Mouse (Mus musculus) granulocyte monocyte progenitor cell, adult 5-6 weeks (primary cell): ENCODE measurements around the gene Gnao1. TPM values are rescaled to one million over a fixed set of nuclear protein-coding genes. Genes with fewer than 3 reads are reported as not detected.

Experiments used
- ATAC-seq: replicated peaks from 2 replicates; pipeline ENCODE4 v1.8.0; 2016; ENCODE audit warnings: mild to moderate bottlenecking, moderate TSS enrichment, inconsistent platforms; ENCODE audit not compliant: poor library complexity, severe bottlenecking
- total RNA-seq, 2 experiments: library from RNA; stranded (forward) in 1 of 2; stranded (reverse) in 1 of 2; fragments of 200-712, 200-1000 nt in 1 of 2; fragments of >200 nt in 1 of 2; fragmentation: Nextera tagmentation in 1 of 2; gene quantifications; 2 replicates each; pipeline ENCODE4 v1.2.3; 2014 to 2017

The Gnao1 gene
- total RNA-seq, 2 experiments from 2014 or later, result not detected

DNA sequence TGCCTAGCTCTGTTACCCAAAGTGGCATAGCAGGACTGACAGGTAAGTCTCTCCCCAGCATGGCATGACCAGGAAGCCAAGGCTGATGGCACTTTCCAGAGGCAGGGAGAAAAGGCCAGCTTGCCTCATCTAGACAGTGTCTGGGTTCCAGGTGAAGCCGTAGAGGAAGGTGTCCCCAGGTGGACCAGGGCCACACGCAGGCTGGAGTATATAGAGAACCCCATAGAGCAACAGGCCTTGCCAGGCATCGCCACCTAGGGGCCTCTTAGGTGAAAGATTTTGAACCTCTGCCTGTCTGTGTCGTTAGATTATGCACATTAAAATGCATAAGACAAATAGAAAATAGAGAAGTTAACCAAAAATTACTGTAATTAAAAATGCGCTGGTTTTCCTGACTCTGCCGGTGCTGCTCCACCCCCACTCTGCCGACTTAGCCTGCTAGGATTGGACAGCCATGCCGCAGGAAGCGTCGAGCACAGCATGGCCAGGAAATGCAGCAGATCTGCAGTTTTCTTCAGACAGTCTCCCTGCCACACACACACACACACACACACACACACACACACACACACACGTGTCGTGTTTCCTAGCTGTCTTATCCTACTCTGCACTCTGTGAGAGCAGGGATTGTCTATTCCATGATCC, 34.2 kb downstream of the Gnao1 start:
- ATAC-seq, result no peak; the same call in 1 of the 2 replicates

DNA sequence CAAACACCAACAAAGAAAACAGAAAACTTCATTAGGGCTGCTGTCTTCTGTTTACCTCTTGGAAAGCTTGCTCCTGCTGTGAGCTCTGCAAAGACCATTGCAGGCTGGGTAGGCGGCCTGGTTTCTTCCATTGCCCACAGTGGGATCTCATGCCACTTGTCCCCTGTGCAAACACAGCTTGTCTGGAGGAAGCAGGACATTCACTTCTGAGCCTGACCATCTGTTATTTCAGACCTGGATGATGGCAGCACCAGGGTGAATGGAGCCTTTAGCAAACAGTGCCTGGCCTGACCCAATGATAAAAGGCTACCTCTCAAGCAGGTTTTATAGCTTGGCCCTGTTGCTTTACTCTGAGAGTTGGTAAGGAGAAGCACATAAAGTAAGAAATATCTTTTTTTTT, 35.4 kb downstream of the Gnao1 start:
- no peak for ATAC-seq

DNA sequence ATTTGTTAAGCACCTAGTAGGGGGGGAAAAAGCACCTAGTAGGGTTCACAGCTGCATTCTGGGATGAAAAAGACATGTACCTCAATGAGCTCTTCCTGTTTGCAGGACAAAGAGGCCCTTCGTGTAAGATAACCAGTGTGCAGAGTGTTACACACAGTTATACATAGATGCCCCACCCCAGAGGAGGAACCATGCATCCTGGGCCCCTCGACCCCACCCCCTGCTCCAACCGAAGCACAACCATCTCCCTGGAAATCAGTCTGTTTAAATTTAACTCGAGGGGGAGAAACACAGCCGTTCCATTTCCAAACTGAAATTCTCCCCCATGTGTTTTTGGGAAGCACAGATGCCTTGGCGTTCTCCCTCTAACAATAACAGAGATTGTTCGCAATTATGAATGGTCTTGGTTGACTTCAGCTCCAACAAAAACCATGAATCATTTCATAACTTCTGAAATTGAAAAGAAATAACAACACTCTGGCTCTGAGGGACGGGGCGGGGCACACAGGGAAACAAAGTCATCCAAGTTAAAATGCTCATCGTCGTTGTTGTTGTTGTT, 42.4 kb downstream of the Gnao1 start:
- ATAC-seq, result no peak

DNA sequence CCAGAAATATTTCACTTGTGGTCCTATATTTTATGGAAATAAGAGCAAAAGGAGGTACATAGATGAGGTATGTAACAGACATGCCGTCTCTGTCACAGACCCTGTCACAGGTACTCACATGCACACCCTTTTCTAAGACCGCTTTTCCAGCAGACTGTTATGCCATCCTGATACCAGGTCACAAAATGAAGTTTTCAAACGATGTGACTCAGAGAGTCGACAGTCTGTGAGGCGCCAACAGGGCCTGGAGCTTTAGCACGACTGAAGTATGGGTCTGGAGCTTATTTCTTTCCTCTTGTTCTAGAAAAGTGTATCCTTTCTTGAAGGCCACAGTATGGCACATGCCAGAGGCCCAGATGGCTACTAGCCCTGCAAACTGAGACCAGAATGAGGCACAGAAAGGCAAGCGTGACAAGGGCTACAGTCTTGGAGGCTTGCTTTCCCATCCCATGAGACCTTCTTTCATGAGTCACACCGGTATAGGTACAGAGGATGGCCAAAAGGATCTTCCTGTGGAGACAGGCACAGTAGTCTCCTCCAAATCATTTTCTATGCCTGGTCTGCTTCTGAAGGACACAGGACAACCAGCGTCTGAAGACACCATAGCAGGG, 43.2 kb downstream of the Gnao1 start:
- ATAC-seq, result no peak

DNA sequence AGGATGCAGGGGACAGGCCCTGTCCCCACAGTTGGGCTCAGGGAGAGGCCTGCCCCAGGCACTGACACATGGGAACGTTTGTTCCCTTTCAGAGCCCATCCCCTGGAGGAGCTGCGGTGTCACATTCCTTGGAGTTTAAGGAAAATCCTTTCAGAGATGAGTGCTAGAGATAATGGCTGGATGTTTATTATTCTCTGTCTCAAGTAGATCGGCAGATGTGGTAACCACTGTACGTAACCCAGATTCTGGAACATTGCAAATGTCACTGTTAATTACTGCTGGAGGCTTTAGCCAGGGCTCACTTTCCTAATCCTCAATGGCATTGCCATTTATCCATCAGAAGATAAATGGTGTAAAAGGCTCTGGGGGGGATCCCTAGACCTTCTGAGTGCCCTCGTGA, 44.9 kb downstream of the Gnao1 start:
- no peak for ATAC-seq

DNA sequence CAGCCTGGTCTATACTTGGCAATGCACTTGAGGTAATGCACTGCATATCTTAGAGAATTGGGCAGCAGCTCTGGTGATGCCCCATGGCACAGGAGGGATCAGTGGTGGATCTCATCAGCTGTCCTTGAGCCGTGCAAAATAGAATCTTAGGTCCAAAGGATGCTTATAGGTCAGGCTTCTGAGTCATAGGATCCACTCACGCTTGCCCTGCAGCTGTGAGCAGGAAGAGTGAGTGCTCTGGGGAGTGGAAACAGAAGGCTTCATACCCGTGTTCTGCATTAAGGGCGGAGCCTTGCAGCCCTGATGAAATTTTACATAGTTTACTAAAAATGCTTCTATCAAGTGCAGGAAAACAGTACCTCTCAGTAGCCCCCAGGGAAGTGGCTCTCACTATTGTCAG, 45.5 kb downstream of the Gnao1 start:
- ATAC-seq, result no peak

DNA sequence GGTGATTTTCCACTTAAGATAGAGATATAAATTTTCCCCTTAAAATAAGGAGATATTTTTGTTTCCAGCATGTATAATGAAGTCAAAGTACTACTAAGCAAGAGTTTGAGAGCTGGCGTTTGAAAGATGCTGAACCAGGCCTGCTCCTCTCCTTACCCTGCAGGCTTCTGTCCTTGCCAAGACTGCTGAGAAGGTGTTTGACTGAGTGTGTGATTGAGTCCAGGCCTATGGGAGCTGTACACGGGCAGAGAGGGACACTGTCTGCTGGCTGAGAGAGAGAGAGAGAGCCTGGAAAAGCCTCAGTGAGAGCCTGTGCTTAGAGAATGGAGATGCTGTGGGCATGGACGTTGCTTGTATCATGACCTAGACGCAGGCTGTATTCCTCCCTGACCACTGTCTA, 47.4 kb downstream of the Gnao1 start:
- ATAC-seq, result no peak

DNA sequence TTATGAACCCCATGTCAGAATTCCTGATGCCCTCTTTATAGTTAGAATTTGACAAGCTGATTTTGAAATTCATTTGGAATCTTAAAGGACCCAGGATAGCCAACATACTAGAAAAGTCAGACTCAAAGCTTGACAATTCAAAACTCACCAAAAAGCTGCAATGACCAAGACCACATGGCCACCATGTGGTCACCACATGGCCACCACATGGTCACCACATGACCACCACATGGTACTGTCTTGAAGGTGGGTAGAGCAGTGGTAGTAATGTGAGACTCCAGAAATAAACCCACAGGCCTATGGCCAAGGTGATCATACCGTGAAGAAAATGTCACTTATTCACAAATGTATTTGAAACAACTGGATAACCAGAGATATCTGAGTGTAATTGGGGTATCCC, 48.5 kb downstream of the Gnao1 start:
- ATAC-seq, result no peak

DNA sequence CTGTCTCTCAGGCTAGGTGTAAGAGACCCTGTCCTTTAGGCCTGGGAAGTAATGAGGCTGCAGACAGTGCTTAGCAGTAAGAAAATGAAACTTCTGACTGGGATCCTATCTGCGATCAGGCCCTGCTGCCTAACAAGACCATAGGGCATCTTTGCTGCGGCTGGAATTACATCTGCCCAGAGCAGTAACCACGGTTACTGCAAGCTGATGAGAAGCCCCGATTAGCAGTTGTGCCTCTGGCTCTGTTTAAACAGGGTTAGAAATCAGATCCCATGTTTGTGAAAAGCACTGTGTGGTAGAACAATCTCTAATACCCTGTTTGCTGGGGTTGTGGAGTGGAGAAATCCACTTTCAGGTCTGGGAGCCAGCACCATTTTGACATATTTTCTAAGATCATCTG, 50.3 kb downstream of the Gnao1 start:
- no peak for ATAC-seq

DNA sequence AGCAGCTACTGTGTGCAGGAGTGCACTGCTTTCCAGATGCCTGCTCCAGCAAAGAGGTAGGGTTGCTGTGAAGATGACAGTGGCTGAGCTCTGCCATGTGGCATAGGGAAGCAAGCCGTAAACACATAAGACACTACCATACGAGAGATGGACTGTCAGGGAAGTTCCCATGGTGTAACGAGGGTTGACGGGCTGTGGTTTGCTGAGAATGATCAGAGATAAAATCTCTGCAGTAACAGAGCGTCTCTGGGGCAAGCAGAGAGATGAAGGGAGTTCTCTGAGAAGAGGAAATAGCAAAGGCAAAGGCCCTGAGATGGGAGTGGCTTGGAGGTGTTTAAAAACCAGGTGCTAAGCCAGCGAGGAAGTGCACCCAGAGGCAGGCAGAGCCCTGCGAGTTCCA, 54.3 kb downstream of the Gnao1 start:
- ATAC-seq, result no peak

DNA sequence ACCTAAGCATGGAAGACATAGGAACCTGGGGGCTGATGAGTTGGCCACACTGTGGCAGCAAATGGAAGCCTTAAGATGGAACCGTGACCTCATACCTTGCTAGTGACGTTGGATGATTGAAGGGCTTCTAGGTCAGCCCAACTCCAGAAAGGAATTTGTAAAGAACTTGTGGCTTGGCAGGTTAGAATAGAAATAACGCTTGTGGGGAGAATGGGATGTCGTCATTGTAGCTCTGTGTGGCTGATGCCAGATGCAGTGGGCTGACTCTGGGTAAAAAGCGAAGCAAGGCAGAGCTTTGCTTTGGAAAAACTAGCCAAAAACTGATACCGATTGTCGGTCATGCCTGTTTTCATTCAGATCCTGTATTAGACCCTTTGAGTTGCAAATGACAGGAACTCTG, 56.5 kb downstream of the Gnao1 start:
- no peak for ATAC-seq

DNA sequence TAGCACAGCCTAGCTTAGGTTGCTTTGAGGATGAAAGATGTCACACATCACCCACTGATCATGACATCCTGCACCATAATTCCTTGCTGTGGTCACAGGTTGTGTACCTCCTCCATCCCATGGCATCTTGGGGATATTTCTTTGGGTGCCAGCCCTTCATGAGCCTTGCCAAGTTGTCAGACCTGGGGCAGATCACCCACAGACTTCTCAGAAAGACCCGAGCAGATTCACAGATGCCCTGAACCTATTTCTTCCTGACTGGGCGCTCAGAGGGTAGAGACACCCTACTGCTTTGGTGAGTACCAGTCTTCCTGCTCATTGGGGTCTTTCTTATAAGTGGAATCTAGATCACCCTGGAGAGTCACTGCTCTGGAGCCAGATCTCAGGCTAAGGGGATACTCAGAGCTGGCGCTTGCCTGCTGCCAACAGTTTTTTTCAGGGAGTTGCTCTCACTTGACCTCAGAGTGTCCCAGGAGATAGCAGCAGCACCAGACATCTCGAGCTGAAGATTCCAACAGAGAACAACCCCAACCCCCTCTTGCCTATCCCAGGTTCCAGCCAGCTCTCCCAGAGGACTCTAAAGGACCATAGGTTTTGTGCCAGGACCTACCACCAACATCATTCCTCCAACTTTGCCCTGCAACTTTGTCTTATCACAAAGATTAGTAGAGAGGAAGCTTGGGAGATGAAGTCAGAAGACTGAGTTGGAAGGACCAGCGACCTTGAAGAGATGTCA, 58.9 kb downstream of the Gnao1 start:
- no peak for ATAC-seq

DNA sequence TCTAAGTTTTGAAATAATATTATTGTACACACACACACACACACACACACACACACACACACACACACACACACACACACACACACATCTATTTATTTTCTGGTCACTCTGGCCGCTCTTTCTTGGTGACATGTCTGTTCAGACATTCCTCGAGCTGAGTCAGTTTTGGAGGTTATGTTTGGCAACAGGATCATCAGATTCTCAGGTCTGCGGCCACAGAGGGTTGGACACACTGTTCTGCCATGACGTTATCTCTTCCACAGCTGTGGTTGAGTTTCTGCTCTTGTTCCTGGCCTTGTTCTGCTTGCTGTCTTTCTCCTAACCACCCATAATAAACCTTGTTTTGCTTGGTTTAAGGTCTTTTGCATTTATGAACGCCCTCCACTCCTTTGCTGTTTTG, 61.5 kb downstream of the Gnao1 start:
- no peak for ATAC-seq

DNA sequence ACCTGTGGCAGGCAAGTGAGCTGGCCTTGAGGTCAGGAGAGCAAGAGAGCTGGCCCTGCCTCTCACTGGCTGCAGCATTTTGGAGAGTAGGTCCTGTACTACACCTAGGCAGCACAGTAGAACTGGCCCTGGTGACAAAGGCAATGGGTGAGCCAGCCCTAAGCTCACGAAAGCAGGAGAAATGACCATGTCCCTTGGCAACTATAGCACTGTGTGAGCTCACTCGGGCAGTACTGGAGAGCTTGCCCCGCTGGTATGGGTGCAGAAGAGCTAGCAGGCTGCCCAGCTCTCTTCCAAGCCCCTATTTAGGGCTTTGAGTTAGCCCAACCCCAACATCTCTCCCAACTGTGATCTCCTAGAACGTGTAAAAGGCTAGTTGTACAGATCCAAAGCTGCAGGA, 68.6 kb downstream of the Gnao1 start:
- no peak for ATAC-seq

DNA sequence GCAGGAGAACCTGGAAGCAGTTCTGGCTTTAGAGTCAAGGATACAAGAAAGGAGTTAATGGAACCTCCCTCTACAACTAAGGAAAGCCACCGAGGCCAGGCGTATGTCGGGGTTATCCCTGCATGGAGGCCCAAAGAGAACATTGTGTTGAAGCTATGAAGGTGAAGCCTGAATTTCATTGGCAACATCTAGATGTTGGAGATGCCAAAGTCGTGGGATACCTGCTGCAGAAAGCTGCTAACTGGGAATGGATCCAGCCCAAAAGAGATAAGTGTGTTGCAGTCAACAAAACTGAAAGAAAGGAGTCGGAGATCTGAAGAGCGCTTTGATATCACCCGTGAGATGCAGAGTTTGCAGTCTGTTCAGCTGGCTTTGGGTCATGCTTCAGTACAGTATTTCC, 70.2 kb downstream of the Gnao1 start:
- no peak for ATAC-seq

DNA sequence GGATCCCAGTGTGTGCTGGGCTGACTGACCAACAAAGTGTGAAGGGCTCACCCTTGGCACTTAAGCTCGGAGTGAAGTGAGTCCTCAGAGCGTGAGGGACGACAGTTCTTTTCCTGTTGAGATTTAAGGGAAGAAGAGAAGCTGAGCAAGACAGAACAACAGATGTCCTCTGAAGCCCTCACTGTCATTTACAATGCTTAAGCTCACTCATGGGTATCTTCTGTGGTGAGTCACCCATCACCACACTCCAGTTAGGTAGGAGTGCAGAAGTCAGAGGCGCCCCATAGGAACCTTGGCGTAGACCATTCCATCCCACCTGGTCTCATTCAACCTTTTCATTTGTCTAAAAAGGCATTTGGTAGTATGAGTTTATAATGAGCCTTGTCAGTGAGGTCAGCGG, 71.6 kb downstream of the Gnao1 start:
- ATAC-seq, result no peak

DNA sequence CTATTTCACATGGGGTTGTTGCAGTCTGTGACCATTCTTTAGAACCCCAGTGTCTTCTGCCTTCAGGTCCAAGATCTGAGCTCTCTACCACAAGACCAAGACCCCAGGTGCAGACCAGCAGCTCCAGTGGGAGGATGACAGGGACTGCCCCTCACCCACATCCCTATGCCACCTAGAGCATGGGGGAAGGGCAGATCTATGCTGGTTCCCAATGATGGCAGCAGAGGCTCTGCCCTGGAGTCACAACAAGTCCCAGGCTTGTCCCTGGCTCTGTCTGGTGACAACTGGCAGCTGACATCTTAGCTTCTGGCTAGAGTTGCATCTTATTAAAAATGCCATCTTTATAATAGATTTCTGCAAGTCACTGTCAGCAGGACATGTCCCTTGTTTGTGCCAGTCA, 73.5 kb downstream of the Gnao1 start:
- no peak for ATAC-seq

DNA sequence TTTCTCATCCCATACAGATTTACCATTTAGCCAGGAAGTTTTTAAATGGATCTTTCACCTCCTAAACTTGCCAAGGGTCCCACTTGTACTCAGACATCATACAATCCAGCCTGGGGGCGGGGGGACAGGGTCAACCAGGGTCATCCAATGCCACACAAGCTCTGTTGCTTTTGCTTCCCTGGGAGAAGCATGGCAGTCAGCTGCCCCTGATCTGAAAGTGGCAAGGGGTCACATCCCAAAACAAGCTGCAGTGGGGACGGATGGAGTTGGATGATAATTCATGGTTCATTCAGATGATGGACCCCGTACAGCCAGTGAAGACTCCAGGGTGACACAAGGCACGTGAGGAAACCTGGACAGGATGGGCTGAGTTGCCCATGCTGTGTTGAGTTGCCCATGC, 74.0 kb downstream of the Gnao1 start:
- ATAC-seq, result no peak

DNA sequence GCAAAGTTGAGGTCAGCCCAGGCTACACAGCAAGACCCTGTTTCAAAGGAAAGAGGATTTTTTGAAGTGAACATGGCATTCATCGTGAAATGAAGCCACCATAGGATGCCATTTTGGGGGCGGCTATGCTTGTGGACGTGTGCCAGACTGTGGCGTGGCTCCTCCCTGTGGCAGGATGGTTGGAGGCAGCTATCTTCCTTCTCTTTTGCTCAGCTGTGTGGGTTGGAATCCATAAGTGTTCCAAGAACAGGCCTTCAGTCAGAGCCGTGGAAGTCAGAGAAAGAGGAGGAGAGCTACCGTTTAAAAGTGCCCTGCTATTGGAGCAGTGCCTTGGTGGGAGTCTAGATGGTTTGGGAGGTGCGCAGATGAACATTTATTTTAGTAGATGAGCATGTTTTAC, 74.5 kb downstream of the Gnao1 start:
- no peak for ATAC-seq

DNA sequence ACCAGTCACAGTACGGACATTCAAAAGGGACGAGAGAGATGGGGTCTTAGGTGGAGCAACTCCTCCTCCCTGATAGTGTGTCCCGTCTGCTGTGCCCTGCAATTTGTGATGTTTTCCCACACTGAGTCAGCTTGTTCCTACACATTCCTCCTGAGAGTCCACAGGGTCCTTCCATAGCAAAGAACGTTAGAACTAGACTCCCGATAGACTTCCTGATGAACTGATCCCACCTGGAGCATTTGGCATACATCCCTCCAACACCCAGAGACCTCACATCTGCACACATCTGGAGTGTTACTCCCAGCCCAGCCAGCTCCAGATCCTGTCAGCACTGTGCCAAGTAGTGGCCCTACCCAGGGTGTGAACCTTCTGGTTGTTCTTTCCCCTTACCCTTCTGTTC, 76.4 kb downstream of the Gnao1 start:
- ATAC-seq, result no peak

DNA sequence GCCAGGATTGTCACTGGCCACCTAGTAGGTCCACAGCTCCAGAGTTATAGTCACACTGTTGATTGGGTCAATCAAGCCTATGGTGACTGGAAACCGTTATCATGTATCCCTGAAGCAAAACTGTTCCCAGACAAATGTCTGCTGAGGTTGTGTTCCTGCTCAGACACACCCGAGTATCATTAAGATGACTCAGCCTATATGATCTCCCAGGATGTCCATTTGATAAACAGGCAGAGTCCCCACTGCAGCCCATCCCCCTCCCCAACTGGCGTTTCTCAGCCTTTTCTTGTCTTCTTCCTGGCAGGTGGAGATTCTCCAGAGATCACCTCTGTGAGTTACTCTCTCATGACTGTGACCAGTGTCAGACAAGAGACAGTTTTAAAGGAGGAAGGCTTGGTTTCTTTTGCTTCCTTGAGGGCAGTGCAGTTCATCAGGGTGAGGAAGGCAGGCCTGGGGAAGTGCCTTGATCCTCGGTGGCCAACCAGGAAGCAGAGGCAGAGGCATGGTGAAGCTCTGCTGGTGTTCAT, 78.4 kb downstream of the Gnao1 start:
- no peak for ATAC-seq
